Mouse (Mus musculus): ENCODE measurements around the gene Mrap. TPM values are rescaled to one million over a fixed set of nuclear protein-coding genes. Genes with fewer than 3 reads are reported as not detected.
A peak's percentile ranks its signal among the peaks of the same experiment; 100 is the strongest.

Gene Mrap
- polyA plus RNA-seq (2015; fragmentation: Nextera tagmentation; extraction: Ambion mirVana) = 31.7 and 32.2 TPM in 2 replicates

- H3K27ac ChIP-seq = peak within 1 kb of the TSS; percentile 70
- no peaks in the 10 kb centered on the region for H3K36me3 ChIP-seq
- peak within 1 kb of the TSS; percentile 56 for H3K4me2 ChIP-seq
- H3K9ac ChIP-seq = peak within 1 kb of the TSS; percentile 41
- H3K4me1 ChIP-seq (replicated peaks) = peaks cover 15% of the 10 kb centered on the region
- no peaks in the 10 kb centered on the region for H3K9me3 ChIP-seq (replicated peaks)
- H3K27me3 ChIP-seq = no peaks in the 10 kb centered on the region
- 32% methylated on average over 26 of the region's 26 CpGs for WGBS
- peak within 1 kb of the TSS; percentile 47 for H3K4me3 ChIP-seq
- peak; percentile 77 for ATAC-seq (replicated peaks; ENCODE audit: insufficient number of reproducible peaks, insufficient read depth, low FRiP score, low read depth)
These were observed at the start of gene Mrap for GRCm38 (mm10) chr16:90738092-90738956. Gene Mrap, plus strand, starts transcription at chr16:90738207.

GRCm38 (mm10) chr16:90692704-90693385 lies 45.2 kb upstream of the Mrap start:
- 84% methylated on average over 15 of the region's 15 CpGs for WGBS
- no peak overlapping the region for H3K4me2 ChIP-seq
- ATAC-seq (replicated peaks; ENCODE audit: insufficient number of reproducible peaks, insufficient read depth, low FRiP score, low read depth) = no peak
- H3K36me3 ChIP-seq = no peaks in the 10 kb centered on the region
- no peak overlapping the region for H3K27ac ChIP-seq
- H3K9me3 ChIP-seq (replicated peaks) = no peaks in the 10 kb centered on the region
- H3K9ac ChIP-seq = no peak overlapping the region
- H3K4me1 ChIP-seq (replicated peaks) = 0 out of 2 replicates have a peak, but pooled peaks cover 4% of the 10 kb centered on the region
- H3K27me3 ChIP-seq = no peaks in the 10 kb centered on the region
- H3K4me3 ChIP-seq = no peak overlapping the region

- WGBS = 95% methylated on average over 5 of the region's 5 CpGs
- no peak for ATAC-seq (replicated peaks; ENCODE audit: insufficient number of reproducible peaks, insufficient read depth, low FRiP score, low read depth)
- Histone ChIP-seq H3K4me1 (replicated peaks) (0 out of 2 replicates have a peak, but pooled peaks cover 4% of the 10 kb centered on the region), H3K27me3 (no peaks in the 10 kb centered on the region), H3K9ac (no peak overlapping the region), H3K4me3 (no peak overlapping the region), H3K36me3 (no peaks in the 10 kb centered on the region), H3K27ac (no peak overlapping the region), H3K9me3 (replicated peaks) (no peaks in the 10 kb centered on the region), H3K4me2 (no peak overlapping the region)
These were observed 44.4 kb upstream of the Mrap start for GRCm38 (mm10) chr16:90693625-90694024.

GRCm38 (mm10) chr16:90694719-90695118 lies 43.3 kb upstream of the Mrap start:
- ATAC-seq (replicated peaks; ENCODE audit: insufficient number of reproducible peaks, insufficient read depth, low FRiP score, low read depth) = no peak
- Histone ChIP-seq H3K27ac (no peak overlapping the region), H3K4me2 (no peak overlapping the region), H3K9ac (no peak overlapping the region), H3K4me3 (no peak overlapping the region), H3K4me1 (replicated peaks) (0 out of 2 replicates have a peak, but pooled peaks cover 4% of the 10 kb centered on the region), H3K27me3 (no peaks in the 10 kb centered on the region), H3K9me3 (replicated peaks) (no peaks in the 10 kb centered on the region), H3K36me3 (no peaks in the 10 kb centered on the region)
- 58% methylated on average over 9 of the region's 9 CpGs for WGBS

GRCm38 (mm10) chr16:90695121-90695520 lies 42.9 kb upstream of the Mrap start:
- Histone ChIP-seq H3K9me3 (replicated peaks) (no peaks in the 10 kb centered on the region), H3K4me3 (no peak overlapping the region), H3K9ac (no peak overlapping the region), H3K36me3 (no peaks in the 10 kb centered on the region), H3K4me2 (no peak overlapping the region), H3K27ac (no peak overlapping the region), H3K27me3 (no peaks in the 10 kb centered on the region), H3K4me1 (replicated peaks) (0 out of 2 replicates have a peak, but pooled peaks cover 4% of the 10 kb centered on the region)
- 56% methylated on average over 10 of the region's 10 CpGs for WGBS
- ATAC-seq (replicated peaks; ENCODE audit: insufficient number of reproducible peaks, insufficient read depth, low FRiP score, low read depth) = no peak; the same call in 1 of the 2 replicates

GRCm38 (mm10) chr16:90696306-90696705 lies 41.7 kb upstream of the Mrap start:
- Histone ChIP-seq H3K36me3 (no peaks in the 10 kb centered on the region), H3K9me3 (replicated peaks) (no peaks in the 10 kb centered on the region), H3K27me3 (no peaks in the 10 kb centered on the region), H3K9ac (no peak overlapping the region), H3K4me1 (replicated peaks) (peaks cover 4% of the 10 kb centered on the region; the same call in 1 of the 2 replicates), H3K4me2 (no peak overlapping the region), H3K4me3 (no peak overlapping the region), H3K27ac (no peak overlapping the region)
- 81% methylated on average over 9 of the region's 9 CpGs for WGBS
- ATAC-seq (replicated peaks; ENCODE audit: insufficient number of reproducible peaks, insufficient read depth, low FRiP score, low read depth) = no peak

- WGBS = 74% methylated on average over 14 of the region's 14 CpGs
- Histone ChIP-seq H3K27ac (no peak overlapping the region), H3K4me1 (replicated peaks) (peaks cover 15% of the 10 kb centered on the region), H3K36me3 (no peaks in the 10 kb centered on the region), H3K4me2 (no peak overlapping the region), H3K9ac (no peak overlapping the region), H3K27me3 (no peaks in the 10 kb centered on the region), H3K9me3 (replicated peaks) (no peaks in the 10 kb centered on the region), H3K4me3 (no peak overlapping the region)
- ATAC-seq (replicated peaks; ENCODE audit: insufficient number of reproducible peaks, insufficient read depth, low FRiP score, low read depth) = no peak
These were observed 38.6 kb upstream of the Mrap start for GRCm38 (mm10) chr16:90699390-90699789.

- H3K27me3 ChIP-seq = no peaks in the 10 kb centered on the region
- H3K9me3 ChIP-seq (replicated peaks) = no peaks in the 10 kb centered on the region
- no peaks in the 10 kb centered on the region for H3K36me3 ChIP-seq
- no peak overlapping the region for H3K9ac ChIP-seq
- no peak for ATAC-seq (replicated peaks; ENCODE audit: insufficient number of reproducible peaks, insufficient read depth, low FRiP score, low read depth)
- no peak overlapping the region for H3K4me2 ChIP-seq
- 96% methylated on average over 2 of the region's 2 CpGs for WGBS
- no peak overlapping the region for H3K27ac ChIP-seq
- H3K4me3 ChIP-seq = no peak overlapping the region
- H3K4me1 ChIP-seq (replicated peaks) = peaks cover 25% of the 10 kb centered on the region
These were observed 36.5 kb upstream of the Mrap start for GRCm38 (mm10) chr16:90701541-90701940.

- no peaks in the 10 kb centered on the region for H3K9me3 ChIP-seq (replicated peaks)
- H3K9ac ChIP-seq = no peak overlapping the region
- WGBS = 7% methylated on average over 1 of the region's 1 CpGs
- peaks cover 31% of the 10 kb centered on the region for H3K4me1 ChIP-seq (replicated peaks)
- no peak overlapping the region for H3K4me3 ChIP-seq
- H3K4me2 ChIP-seq = no peak overlapping the region
- no peaks in the 10 kb centered on the region for H3K27me3 ChIP-seq
- H3K27ac ChIP-seq = no peak overlapping the region
- no peak for ATAC-seq (replicated peaks; ENCODE audit: insufficient number of reproducible peaks, insufficient read depth, low FRiP score, low read depth)
- no peaks in the 10 kb centered on the region for H3K36me3 ChIP-seq
These were observed 34.4 kb upstream of the Mrap start for GRCm38 (mm10) chr16:90703646-90704045.

GRCm38 (mm10) chr16:90704161-90704825 lies 33.7 kb upstream of the Mrap start:
- 66% methylated on average over 13 of the region's 13 CpGs for WGBS
- Histone ChIP-seq H3K4me1 (replicated peaks) (peaks cover 36% of the 10 kb centered on the region), H3K36me3 (no peaks in the 10 kb centered on the region), H3K9me3 (replicated peaks) (no peaks in the 10 kb centered on the region), H3K9ac (no peak overlapping the region), H3K27ac (0 out of 2 replicates have a peak overlapping the region, but pooled peaks have one; percentile 1), H3K4me2 (no peak overlapping the region), H3K27me3 (no peaks in the 10 kb centered on the region), H3K4me3 (no peak overlapping the region)
- ATAC-seq (replicated peaks; ENCODE audit: insufficient number of reproducible peaks, insufficient read depth, low FRiP score, low read depth) = no peak

- Histone ChIP-seq H3K4me1 (replicated peaks) (peaks cover 47% of the 10 kb centered on the region), H3K27ac (peak overlapping the region; percentile 80), H3K27me3 (no peaks in the 10 kb centered on the region), H3K9ac (no peak overlapping the region), H3K4me3 (no peak overlapping the region), H3K4me2 (no peak overlapping the region), H3K9me3 (replicated peaks) (no peaks in the 10 kb centered on the region), H3K36me3 (no peaks in the 10 kb centered on the region)
- WGBS = 4% methylated on average over 3 of the region's 3 CpGs
- peak; percentile 78 for ATAC-seq (replicated peaks; ENCODE audit: insufficient number of reproducible peaks, insufficient read depth, low FRiP score, low read depth)
These were observed 31.7 kb upstream of the Mrap start for GRCm38 (mm10) chr16:90706279-90706678.
